Mouse (Mus musculus): ENCODE data around the gene Cdh8.
"Not testable (repeated sequence)": the region's sequence is repeated elsewhere in the genome, so short reads cannot be mapped to it uniquely, and the experiment has no call there.

Cdh8 gene

DNA sequence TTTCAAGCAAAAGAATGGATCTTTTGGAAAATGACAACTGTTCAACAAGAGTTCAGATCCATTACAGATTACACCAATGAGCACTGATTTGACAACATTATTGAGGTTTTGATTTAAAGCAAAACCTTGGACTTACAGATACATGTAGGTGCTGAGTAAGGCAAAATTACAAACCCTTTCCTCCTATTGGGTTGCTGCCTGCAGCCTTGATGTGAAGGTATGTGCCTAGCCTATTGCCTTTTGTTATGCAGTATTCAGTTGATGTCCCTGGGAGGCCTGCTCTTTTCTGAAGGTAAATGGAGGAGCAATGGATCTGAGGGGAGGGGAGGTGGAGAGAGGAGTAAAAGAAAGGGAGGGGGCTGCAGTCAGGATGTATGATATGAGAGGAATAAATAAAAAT, 135.9 kb downstream of the Cdh8 start:
- no peak for DNase-seq (ENCODE audit: low read depth)

DNA sequence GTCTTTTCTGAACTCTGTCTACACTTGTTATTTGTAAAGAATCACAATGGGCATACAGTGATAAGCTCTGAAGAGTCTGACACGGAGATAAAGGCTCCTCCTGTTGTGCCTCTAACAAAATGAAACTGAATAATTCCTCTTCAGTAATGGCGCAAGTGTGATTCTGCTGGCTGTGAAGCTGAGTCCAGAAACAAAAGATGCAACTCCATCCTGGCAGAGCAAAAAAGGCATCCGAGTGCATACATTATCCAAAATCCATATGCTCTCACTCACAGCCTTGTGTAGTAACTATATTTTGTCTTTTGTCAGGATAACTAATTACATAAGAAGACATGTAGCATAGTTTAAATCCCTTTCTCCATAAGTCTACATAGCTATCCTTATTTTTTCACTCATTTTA, 149.1 kb downstream of the Cdh8 start:
- DNase-seq (ENCODE audit: low read depth): no peak

DNA sequence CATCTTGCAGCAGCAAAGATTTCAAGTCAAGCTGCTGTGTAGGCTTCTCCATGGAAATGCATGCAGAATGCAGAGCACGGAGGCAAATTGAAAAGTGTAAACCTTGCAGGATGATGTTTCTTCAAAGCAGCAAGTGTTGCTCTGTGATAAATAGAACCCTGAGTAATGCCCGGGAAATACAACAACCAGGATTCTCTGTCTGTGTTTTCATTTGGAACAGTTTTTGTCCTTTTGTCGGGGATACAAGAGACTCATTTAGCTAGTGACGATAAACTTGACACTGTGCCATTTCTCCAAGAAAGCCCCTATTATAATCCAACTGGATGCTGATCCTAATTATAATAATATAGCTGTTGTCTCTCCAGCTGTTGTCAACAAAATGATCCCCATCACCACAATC, 181.9 kb downstream of the Cdh8 start:
- DNase-seq (ENCODE audit: low read depth): no peak

DNA sequence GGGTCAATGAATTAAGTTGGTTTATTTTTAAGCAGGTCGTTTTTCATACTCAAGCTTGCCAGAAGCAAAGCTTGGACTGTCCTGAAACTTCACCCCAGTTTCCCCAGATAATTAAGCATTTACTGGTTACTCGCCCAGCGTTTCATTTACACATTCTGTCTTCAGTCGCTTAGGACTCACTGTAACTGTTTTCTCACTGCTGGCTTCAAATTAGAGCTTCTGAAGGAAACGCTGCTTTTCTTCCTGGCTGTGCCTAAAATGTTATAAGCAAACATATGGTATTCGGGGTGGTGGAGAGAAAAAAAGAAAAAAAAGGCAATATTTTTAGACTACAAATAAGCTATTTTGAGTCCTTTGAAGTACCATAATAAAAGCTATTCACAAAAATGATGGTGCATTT, 192.6 kb downstream of the Cdh8 start:
- DNase-seq (ENCODE audit: low read depth): no peak

DNA sequence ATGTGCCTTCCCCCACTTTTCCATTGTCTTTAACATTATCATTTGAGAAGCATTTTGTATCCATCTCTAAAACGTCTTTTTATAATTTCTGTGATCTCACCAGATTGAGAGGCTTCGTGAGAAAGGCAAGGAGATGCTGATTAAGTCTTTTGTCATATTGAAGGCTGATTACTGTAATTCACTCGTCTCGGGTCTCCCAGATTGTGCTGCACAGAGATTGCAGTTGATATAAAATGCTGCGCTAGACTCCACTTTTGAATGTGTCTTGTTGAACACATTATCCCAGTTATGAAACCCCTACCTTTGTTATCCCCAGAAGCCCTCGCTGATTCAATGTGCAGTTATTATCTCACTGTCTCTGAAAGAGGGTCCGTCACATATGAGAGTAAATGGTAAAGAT, 211.1 kb downstream of the Cdh8 start:
- no peak for DNase-seq (ENCODE audit: low read depth)

DNA sequence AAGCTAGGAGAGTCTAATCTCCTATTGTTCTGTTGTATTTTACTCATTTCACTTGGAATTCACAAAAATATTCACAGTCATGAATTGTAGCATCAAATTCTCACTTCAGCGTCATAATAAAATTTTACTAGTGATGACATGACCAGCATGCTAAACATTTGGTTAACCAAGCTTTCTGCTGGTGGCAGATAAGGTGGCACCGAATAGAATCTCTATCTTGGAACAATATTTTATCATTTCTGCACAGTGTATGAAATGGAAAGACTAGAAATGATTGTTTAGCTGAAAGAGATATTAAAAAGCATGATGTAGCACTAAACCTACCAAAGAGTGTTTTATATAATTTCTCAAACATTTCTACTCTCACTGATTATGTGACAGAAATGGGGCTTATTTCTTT, 225.6 kb downstream of the Cdh8 start:
- no peak for DNase-seq (ENCODE audit: low read depth)

DNA sequence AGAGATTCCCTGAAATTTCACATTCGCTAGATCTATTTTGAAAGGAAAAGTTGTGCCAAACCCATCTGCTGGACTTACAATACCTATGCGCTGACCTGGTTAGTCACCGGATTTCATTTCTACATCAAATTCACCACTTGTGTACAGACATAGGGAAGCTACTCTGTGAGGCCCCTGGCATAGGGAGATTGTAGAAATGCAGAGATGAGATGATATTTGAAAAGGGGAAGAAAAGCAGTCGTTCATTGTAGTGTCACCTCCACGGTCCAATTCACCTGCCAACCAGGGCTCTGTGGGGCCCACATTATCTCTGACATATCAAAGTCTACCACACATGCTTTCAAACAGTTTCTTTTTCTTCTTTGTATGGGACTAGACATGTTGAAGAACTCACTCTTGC, 229.4 kb downstream of the Cdh8 start:
- no peak for DNase-seq (ENCODE audit: low read depth)

DNA sequence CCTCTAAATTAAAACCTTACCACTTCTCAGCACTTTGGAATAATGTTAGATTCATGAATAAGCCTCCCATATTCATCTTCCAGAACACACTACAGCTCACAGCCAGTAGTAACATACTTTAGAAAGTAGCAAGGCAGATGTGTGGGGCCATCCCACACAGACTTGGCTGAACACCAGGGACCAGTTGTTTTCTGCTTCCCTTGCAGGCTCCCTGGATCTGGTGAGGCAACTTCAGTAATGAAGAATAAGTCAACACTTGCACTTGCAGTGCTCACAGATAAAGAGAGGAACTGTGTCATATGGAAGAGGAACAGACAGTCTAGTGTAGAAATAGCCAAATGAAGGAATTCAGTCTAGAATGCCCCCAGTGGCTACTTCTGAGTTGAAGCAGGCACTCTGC, 232.1 kb downstream of the Cdh8 start:
- no peak for DNase-seq (ENCODE audit: low read depth)

DNA sequence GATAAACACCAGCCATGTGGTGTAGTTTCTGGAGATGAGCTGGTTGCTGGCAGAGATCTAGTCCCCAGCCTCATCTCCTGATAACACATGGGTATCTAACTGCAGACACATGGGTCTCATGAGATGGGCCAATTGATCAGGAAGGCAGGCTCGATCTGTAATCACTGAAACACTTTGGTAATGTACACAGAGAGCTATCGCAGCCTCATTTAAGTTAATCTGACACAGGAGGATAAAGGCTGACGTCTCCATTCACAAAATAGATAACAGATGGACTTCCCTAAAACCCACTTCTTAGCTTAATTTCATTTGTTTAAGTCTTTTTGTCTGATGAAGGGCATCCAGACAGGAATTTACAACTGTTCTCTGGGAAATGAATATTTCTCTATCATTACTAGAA, 249.3 kb downstream of the Cdh8 start:
- no peak for DNase-seq (ENCODE audit: low read depth)

DNA sequence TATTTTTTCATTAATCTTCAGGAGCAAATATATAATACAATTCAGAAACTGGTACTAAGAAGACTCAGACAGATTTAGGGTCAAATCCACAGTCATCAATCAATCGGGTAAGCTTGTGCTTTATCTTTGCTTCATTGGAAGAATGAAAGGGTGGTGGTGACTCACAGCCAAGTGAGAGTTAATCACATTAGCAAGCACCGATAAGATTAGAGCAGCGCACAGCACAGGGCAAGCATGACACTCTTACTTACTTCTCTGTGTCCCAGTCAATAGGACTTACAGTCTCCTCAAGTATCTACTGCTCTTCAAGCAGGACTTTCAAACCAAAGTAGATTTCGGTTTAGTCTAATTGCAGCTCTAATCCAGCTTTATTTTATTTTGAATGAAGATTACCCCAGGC, 254.6 kb downstream of the Cdh8 start:
- no peak for DNase-seq (ENCODE audit: low read depth)

DNA sequence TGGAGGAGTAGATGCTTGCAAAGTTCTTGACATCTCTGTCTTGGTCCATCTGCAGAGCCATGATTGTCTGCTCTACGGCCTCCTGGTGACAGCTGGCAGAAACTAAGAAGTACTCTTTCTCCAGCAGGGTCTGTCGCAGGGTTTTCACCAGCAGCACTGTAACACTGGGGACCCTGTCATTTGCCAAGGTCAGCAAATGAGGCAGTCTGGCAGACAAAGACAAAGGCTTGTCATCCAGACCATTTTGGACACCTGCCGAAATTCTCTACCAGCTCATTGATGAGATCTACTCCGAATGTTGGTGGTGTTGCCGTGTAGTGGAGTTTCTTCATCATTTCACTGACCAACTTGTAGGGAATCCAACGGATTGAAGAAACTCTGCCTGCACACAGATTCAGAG, 270.8 kb downstream of the Cdh8 start:
- no peak for DNase-seq (ENCODE audit: low read depth)

DNA sequence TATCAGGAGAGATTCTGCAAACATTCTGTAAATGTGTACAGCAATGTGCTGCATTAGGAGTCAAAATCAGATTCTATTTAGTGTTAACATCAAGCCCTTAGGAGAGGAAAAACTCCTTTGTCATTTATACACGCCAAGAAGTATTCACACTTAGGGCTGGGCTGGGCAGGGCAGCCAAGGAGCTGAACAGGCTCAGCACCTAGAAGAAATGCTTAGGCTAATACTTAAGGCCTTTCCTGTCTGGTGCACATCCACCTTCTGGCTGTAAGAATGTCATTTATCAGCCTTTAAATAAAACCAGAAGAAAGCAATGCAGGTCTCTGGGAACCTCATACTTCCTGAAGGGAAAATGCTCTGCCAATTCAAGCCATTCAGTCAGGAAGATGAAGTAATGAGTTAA, 271.5 kb downstream of the Cdh8 start:
- DNase-seq (ENCODE audit: low read depth): not testable (repeated sequence)

DNA sequence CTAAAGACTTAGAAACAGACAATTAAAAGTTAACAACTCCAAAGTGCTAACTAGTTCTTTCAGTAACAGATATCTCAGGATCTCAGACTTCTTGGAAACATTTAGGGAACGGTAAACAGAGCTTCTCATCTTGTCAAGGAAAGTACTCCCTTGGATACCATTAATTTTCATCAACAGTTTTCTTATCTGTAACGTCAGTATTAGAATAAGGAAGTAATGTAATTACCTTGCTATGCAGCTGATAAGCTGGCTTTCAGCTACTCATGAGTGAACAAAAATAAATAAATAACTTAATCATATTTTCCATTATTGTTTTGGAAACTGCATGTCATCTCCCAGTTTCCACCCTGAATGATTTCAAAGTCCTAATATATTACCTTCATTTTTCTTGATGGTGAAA, 317.8 kb downstream of the Cdh8 start:
- no peak for DNase-seq (ENCODE audit: low read depth)

DNA sequence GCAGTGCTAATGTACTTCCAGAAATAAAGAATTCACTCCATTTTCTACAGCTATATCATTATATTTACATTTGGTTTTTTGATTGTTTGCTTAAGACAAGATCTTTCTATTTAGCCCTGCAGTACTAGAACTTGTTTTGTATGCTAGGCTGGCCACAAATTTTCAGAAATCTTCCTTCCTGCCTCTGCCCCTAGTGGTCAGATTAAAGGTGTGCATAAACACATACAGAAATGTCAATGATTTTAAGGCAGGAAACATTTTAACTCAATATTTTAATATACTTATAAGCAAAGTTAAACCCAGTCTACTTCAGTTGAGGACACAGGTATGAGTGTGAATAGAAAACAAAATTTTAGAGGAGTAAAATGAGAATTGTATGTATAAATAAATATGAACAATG, 364.9 kb downstream of the Cdh8 start:
- DNase-seq (ENCODE audit: low read depth): no peak

DNA sequence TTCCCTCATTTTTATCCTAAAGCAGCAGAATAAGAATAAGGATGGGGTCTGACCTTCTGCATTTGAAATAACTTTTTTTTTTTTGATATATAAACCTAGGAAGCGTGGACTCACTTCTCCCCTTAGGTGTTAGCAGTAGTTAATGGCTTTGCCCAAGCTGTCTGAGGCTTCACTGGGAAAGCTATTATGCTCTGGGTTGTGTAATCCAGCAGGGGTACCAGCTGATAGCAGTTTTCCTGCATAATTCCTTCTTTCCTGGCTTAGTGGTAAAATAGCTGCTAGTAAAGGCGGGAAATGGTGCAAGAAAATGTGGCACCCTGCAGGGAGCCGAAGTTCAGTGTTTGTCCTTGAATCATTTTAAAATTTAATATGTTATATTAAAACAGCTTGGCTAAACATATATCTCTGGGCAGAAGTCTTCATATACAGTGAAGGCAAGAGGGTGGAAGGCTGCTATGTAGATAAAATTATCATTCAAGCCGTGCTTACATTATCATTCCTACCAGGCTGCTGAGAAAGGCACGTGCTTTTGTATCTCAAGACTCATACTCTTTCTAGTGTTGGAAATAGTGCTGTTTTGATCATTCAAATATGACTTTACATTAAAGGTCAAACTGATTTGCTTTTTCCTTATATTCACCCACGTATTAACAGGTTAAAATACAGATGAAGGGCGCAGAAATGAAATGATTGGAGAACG, 367.5 kb downstream of the Cdh8 start:
- DNase-seq (ENCODE audit: low read depth): no peak

DNA sequence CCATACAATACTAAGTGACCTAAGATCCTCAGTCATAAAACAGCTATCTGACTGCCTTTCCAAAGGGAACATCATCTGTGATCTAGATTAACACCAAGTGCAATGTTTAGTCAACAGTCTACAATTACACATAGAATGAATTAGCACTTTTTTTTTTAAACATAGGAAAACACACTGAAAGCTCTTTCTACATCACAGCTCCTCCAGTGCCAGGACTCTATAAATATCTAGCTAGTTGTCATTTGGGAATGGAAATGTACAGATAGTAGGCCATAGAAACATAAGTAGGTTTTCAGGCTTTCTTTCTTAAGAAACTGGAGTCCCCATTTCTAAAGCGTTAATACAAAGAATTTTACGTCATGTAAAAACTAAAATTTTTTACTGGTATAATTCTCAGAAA, 375.8 kb downstream of the Cdh8 start:
- no peak for DNase-seq (ENCODE audit: low read depth)

DNA sequence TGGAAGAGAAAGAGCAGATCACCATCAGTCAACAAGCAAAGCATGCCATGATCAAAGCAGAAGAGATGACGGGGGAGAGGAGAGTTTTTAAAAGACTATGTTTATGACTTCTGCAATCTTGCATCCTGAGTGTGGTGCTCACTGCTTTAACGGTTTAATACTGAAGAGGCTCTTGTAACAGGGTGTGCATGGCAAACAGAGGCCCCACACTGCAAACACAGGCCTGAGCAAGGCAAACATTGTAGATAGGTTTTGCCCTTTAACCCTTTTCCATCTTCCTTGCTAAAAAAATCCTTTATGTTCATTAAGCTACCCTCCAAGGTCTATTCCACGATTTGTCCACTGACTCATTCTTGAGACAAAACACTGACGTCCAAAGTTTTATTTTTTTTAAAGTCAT, 385.2 kb downstream of the Cdh8 start:
- DNase-seq (ENCODE audit: low read depth): no peak

All from c-Kit-positive CD71-negative TER-119-negative erythroid progenitor cells, embryonic 14.5 days (primary cell).